Mouse (Mus musculus) cerebellum, postnatal 25 days (tissue): ENCODE data around the gene Map3k20.

Experiments used
- DNase-seq, 2 experiments: peaks; one replicate each; pipeline ENCODE4 v3.0.0; 2021; ENCODE audit warnings: mixed read lengths in 2 of 2

The Map3k20 gene

GRCm38 (mm10) chr2:72281971-72282370 is 3.5 kb upstream of the Map3k20 start:
- no peak for DNase-seq

- DNase-seq: no peak
Measured at GRCm38 (mm10) chr2:72282733-72283132, 2.7 kb upstream of the Map3k20 start.

- no peak for DNase-seq
Measured at GRCm38 (mm10) chr2:72284689-72285088, 748 bp upstream of the Map3k20 start.

- peak; percentile 59 to 64 for DNase-seq
Measured at GRCm38 (mm10) chr2:72285888-72286661, 638 bp downstream of the Map3k20 start.

GRCm38 (mm10) chr2:72287142-72287541 is 1.7 kb downstream of the Map3k20 start:
- DNase-seq: no peak

GRCm38 (mm10) chr2:72288932-72289534 is 3.6 kb downstream of the Map3k20 start:
- no peak for DNase-seq

- DNase-seq: no peak
Measured at GRCm38 (mm10) chr2:72291103-72291502, 5.7 kb downstream of the Map3k20 start.

GRCm38 (mm10) chr2:72292573-72292972 is 7.1 kb downstream of the Map3k20 start:
- DNase-seq: no peak

- DNase-seq: no peak
Measured at GRCm38 (mm10) chr2:72294994-72295393, 9.6 kb downstream of the Map3k20 start.

GRCm38 (mm10) chr2:72296984-72297715 is 11.7 kb downstream of the Map3k20 start:
- no peak for DNase-seq

- DNase-seq: peak in 1 of 2 experiments; percentile 7
Measured at GRCm38 (mm10) chr2:72297716-72298082, 12.3 kb downstream of the Map3k20 start.

- no peak for DNase-seq
Measured at GRCm38 (mm10) chr2:72298406-72298805, 13.0 kb downstream of the Map3k20 start.

- DNase-seq: no peak
Measured at GRCm38 (mm10) chr2:72301194-72301916, 15.9 kb downstream of the Map3k20 start.

- DNase-seq: no peak
Measured at GRCm38 (mm10) chr2:72305738-72306137, 20.3 kb downstream of the Map3k20 start.

- DNase-seq: no peak
Measured at GRCm38 (mm10) chr2:72308351-72308750, 22.9 kb downstream of the Map3k20 start.

- peak in 1 of 2 experiments; percentile 11 for DNase-seq
Measured at GRCm38 (mm10) chr2:72308981-72309380, 23.5 kb downstream of the Map3k20 start.

- no peak for DNase-seq
Measured at GRCm38 (mm10) chr2:72311486-72311885, 26.0 kb downstream of the Map3k20 start.

GRCm38 (mm10) chr2:72313312-72313711 is 27.9 kb downstream of the Map3k20 start:
- no peak for DNase-seq

GRCm38 (mm10) chr2:72318421-72318820 is 33.0 kb downstream of the Map3k20 start:
- no peak for DNase-seq

GRCm38 (mm10) chr2:72319028-72319798 is 33.8 kb downstream of the Map3k20 start:
- no peak for DNase-seq

GRCm38 (mm10) chr2:72320661-72321060 is 35.2 kb downstream of the Map3k20 start:
- DNase-seq: no peak

GRCm38 (mm10) chr2:72321591-72321990 is 36.2 kb downstream of the Map3k20 start:
- no peak for DNase-seq
